Mouse (Mus musculus) liver, adult (tissue): ENCODE data around the gene Zbed3.

Experiments
- GATA4 ChIP-seq: IDR thresholded peaks from 2 replicates; pipeline ENCODE4 v1.6.1; 2014; ENCODE audit warnings: mild to moderate bottlenecking, low read length; ENCODE audit not compliant: insufficient replicate concordance

Zbed3 gene

DNA sequence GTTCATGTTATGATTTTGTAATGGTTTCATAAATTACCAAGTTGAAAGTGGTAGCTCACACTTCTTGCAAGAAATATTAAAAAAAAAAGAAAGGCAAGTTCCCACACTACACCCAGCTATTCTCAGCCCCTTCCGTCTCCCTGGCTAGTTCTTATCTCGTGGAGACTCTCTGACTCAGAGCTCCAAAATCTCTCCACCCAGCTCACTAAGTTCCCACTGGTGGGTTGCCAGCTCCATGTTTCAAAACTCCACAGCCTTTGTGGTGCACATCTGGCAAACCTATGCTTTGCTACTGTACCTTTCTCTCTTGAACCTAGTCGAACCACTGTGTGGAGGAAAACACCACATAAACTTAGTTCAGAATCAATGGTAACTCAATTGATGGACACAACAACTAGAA lies 55.3 kb downstream of the Zbed3 start:
- TF ChIP-seq GATA4: no peak

DNA sequence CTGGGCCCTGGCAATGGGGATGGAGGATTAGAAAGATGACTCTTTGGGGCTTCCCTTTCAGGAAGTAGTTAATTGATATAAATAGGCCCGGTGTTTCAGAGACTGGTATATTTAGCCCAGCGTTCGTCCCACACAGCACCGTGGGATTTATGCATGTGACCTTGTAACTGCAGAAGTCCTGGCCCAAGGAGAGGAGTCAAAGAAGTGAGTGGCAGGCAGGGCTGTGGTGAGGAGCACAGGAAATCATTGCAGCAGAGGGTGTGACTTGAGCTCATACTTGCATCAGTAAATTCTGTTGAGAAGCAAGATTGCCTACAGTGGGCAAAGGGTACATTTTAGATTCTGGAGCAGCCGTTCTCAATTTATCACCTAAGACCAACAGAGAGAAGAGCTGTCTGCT lies 59.0 kb downstream of the Zbed3 start:
- TF ChIP-seq GATA4: no peak
